Mouse (Mus musculus) midbrain, embryonic 12.5 days (tissue): Measurements from ENCODE around the gene Sgsm2. TPM values are rescaled to one million over a fixed set of nuclear protein-coding genes. Genes with fewer than 3 reads are reported as not detected.
"Not testable (repeated sequence)": the region's sequence is repeated elsewhere in the genome, so short reads cannot be mapped to it uniquely, and the experiment has no call there.

Experiments used
- ATAC-seq: fragments of 200-750 bp; cut with Nextera tagmentation; 2 replicates; pipeline ENCODE4 v1.8.0; 2017; ENCODE audit warnings: low read depth, moderate TSS enrichment, moderate library complexity; ENCODE audit not compliant: low FRiP score
- H3K27ac ChIP-seq: fragments of 300-500 bp; sonication (generic); replicated peaks from 2 replicates; pipeline ENCODE4 v1.5.1; 2016; ENCODE audit warnings: mild to moderate bottlenecking
- H3K27me3 ChIP-seq: fragments of 300-500 bp; sonication (generic); 2 replicates; pipeline ENCODE4 v1.6.1; 2016; ENCODE audit warnings: mild to moderate bottlenecking
- H3K36me3 ChIP-seq: fragments of 300-500 bp; sonication (generic); 2 replicates; pipeline ENCODE4 v1.6.1; 2016
- H3K4me1 ChIP-seq: fragments of 300-500 bp; sonication (generic); 2 replicates; pipeline ENCODE4 v1.6.1; 2016
- H3K4me2 ChIP-seq: fragments of 300-500 bp; sonication (generic); replicated peaks from 2 replicates; pipeline ENCODE4 v1.6.1; 2016; ENCODE audit warnings: mild to moderate bottlenecking, moderate library complexity
- H3K4me3 ChIP-seq: fragments of 300-500 bp; sonication (generic); 2 replicates; pipeline ENCODE4 v1.5.1; 2016; ENCODE audit warnings: mild to moderate bottlenecking
- H3K9ac ChIP-seq: fragments of 300-500 bp; sonication (generic); replicated peaks from 2 replicates; pipeline ENCODE4 v1.6.1; 2016; ENCODE audit warnings: mild to moderate bottlenecking, moderate library complexity
- H3K9me3 ChIP-seq: fragments of 300-500 bp; sonication (generic); 2 replicates; pipeline ENCODE4 v1.6.1; 2016; ENCODE audit warnings: mild to moderate bottlenecking
- WGBS: fragments of 180-500 bp; shearing (Covaris S2); methylation state at CpG from one replicate; pipeline ENCODE4 v1.1.7; 2016; 5-methylcytosine and 5-hydroxymethylcytosine counted together
- polyA plus RNA-seq: library from polyadenylated mRNA; unstranded; fragments of >200 nt; fragmentation: Nextera tagmentation; extraction: Ambion mirVana; gene quantifications from 2 replicates; pipeline ENCODE4 v1.2.1, GENCODE M21; 2016

The Sgsm2 gene
- polyA plus RNA-seq, 1 experiment from 2014 or later = 16.2 TPM

DNA sequence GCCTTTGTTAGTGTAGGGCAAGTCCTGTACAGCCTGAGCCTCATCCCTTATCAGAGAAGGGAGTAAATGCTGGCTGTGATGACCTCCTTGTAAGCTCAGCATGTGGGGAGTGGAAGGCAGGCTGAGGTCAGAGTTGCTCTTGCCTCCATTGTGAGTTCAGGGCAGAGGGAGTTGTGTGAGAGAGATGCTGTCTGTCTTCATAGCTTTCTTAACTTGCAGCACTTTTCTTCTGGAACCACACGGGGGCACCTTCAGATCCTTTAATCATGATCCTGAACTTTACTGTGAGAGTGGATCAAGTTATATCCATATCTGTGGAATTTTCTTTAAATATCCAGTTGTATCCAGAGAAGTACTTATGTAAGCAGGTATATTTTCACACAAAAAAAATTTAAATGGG is 75.4 kb downstream of the Sgsm2 start:
- 42% methylated on average over 1 of the region's 1 CpGs for WGBS
- no peak overlapping the region for H3K27ac ChIP-seq
- no peaks in the 10 kb centered on the region for H3K4me1 ChIP-seq
- H3K36me3 ChIP-seq = peaks cover 33% of the 10 kb centered on the region
- no peak overlapping the region for H3K4me3 ChIP-seq
- H3K27me3 ChIP-seq = no peaks in the 10 kb centered on the region
- ATAC-seq = no peak
- no peaks in the 10 kb centered on the region for H3K9me3 ChIP-seq
- H3K9ac ChIP-seq = no peak overlapping the region
- H3K4me2 ChIP-seq = no peak overlapping the region

GRCm38 (mm10) chr11:74820921-74821320 is 75.9 kb downstream of the Sgsm2 start:
- 76% methylated on average over 1 of the region's 1 CpGs for WGBS
- Histone ChIP-seq H3K36me3 (peaks cover 33% of the 10 kb centered on the region), H3K4me2 (no peak overlapping the region)

DNA sequence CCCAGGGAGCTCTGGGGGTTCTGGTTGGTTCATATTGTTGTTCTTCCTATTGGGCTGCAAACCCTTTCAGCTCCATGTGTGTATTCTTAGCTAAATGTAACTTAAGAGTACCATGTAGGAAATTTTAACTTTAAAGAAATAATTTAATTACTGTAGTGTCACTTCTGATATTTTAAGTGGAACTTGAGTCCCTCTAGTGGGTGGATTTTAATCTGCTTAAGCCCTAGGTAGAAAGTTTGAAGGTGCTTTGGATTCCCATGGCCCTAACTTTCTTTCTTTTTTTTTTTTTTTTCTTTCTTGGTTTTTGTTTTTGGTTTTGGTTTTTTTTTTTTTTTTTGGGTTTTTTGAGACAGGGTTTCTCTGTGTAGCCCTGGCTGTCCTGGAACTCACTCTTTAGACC is 81.1 kb downstream of the Sgsm2 start:
- no peak overlapping the region for H3K9ac ChIP-seq
- no peaks in the 10 kb centered on the region for H3K9me3 ChIP-seq
- H3K36me3 ChIP-seq = peaks cover 39% of the 10 kb centered on the region
- no peak overlapping the region for H3K4me2 ChIP-seq
- H3K27ac ChIP-seq = no peak overlapping the region
- no peaks in the 10 kb centered on the region for H3K27me3 ChIP-seq
- ATAC-seq = no peak
- H3K4me1 ChIP-seq = no peaks in the 10 kb centered on the region
- H3K4me3 ChIP-seq = no peak overlapping the region

More at GRCm38 (mm10) chr11:74820921-74821320, 75.9 kb downstream of the Sgsm2 start:
- Histone ChIP-seq H3K9ac (no peak overlapping the region), H3K27ac (no peak overlapping the region), H3K27me3 (no peaks in the 10 kb centered on the region), H3K4me1 (no peaks in the 10 kb centered on the region), H3K4me3 (no peak overlapping the region), H3K9me3 (no peaks in the 10 kb centered on the region)
- no peak for ATAC-seq

DNA sequence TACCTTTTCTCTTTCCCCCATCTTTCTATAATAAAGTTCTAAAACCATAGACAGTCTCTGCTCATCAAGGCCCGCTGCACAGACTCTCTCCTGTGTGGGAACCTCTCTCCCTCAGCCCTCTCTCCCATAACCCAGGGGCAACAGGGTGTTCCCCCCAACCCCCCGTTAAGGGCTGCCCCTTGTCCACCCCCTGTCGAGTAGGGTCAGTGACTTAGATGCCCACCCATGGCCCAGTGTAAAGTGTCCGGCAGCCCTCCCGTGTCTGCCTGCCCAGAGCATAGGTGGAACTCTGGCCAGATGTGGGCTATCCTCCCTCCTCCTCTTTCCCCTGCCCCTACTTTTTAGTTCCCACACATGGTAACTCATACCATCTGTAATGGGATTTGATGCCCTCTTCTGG is 85.3 kb downstream of the Sgsm2 start:
- no peak for ATAC-seq
- no peak overlapping the region for H3K4me3 ChIP-seq
- WGBS = 80% methylated on average over 5 of the region's 5 CpGs
- no peaks in the 10 kb centered on the region for H3K27me3 ChIP-seq
- H3K9me3 ChIP-seq = no peaks in the 10 kb centered on the region
- H3K4me2 ChIP-seq = no peak overlapping the region
- peaks cover 36% of the 10 kb centered on the region for H3K36me3 ChIP-seq
- no peaks in the 10 kb centered on the region for H3K4me1 ChIP-seq
- H3K27ac ChIP-seq = no peak overlapping the region
- no peak overlapping the region for H3K9ac ChIP-seq

DNA sequence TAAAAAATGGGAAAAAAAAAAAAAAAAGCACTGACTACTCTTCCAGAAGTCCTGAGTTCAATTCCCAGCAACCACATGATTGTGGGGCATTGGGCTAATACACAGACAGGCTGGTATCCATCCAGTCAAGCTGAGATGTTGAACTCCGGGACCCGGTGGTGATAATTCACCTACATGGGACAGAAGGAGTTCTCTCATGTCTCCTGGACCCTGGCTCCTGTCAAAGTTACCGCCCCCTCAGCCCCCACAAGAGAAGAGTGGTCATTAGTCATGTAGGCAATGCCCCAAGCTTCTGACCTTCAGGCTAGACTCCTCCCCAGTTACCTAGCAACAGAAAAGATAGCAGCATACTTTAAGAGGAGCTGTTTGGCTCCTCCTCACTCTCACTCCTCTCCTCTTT is 85.8 kb downstream of the Sgsm2 start:
- not testable (repeated sequence) for H3K9ac ChIP-seq, H3K27me3 ChIP-seq, H3K4me1 ChIP-seq, H3K4me2 ChIP-seq, H3K27ac ChIP-seq, H3K9me3 ChIP-seq, ATAC-seq, H3K4me3 ChIP-seq
- WGBS = 79% methylated on average over 3 of the region's 3 CpGs
- peaks cover 40% of the 10 kb centered on the region for H3K36me3 ChIP-seq

DNA sequence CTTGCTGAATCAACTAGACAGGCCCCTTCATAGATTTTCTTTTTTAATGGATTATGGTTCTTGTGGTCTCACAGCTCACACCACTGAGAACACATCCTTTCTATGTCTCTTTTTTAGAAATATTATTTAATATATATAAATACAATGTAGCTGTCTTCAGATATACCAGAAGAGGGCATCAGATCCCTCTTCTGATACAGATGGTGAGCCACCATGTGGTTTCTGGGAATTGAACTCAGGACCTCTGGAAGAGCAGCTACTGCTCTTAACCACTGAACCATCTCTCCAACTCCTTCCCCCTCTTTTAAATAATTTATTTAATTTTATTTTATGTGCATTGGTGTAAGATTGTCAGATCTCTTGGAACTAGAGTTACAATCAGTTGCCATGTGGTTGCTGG is 86.7 kb downstream of the Sgsm2 start:
- Histone ChIP-seq H3K36me3 (peaks cover 48% of the 10 kb centered on the region), H3K27ac (no peak overlapping the region), H3K4me1 (no peaks in the 10 kb centered on the region), H3K4me2 (no peak overlapping the region), H3K9me3 (no peaks in the 10 kb centered on the region), H3K27me3 (no peaks in the 10 kb centered on the region), H3K9ac (no peak overlapping the region), H3K4me3 (no peak overlapping the region)
- ATAC-seq = no peak

DNA sequence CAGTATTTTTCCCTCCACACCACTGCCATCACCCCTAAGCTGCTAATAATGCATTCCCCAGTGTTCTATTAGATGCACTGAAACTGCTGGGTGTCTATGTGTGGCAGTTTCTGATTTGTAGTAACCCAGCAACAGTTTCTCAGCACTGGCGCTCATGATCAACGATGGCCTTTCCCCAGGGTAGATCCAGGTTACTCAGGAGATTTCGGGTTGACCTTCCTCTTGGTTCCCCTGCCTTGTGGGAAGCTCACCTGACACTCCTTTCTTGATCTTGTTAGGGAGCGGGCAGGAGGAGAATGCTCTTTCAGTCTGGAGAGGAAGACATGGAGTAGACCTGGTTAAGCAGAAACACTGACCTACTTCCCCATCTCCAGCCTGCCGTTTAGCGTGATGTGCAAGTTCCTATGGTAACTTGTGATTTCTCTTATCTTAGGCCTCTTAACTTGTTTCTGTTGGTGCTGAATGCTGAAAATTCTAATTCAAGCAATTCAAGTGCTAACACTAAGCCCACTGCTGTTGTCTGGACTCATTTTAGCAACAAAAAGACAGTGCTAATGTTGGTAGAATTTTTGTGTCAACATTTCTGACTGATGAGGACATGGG is 88.5 kb downstream of the Sgsm2 start:
- H3K4me1 ChIP-seq = no peaks in the 10 kb centered on the region
- WGBS = 98% methylated on average over 6 of the region's 6 CpGs
- H3K36me3 ChIP-seq = peaks cover 57% of the 10 kb centered on the region
- no peak overlapping the region for H3K4me3 ChIP-seq
- H3K27me3 ChIP-seq = no peaks in the 10 kb centered on the region
- H3K4me2 ChIP-seq = no peak overlapping the region
- H3K27ac ChIP-seq = no peak overlapping the region
- H3K9me3 ChIP-seq = no peaks in the 10 kb centered on the region
- no peak overlapping the region for H3K9ac ChIP-seq
- no peak for ATAC-seq

DNA sequence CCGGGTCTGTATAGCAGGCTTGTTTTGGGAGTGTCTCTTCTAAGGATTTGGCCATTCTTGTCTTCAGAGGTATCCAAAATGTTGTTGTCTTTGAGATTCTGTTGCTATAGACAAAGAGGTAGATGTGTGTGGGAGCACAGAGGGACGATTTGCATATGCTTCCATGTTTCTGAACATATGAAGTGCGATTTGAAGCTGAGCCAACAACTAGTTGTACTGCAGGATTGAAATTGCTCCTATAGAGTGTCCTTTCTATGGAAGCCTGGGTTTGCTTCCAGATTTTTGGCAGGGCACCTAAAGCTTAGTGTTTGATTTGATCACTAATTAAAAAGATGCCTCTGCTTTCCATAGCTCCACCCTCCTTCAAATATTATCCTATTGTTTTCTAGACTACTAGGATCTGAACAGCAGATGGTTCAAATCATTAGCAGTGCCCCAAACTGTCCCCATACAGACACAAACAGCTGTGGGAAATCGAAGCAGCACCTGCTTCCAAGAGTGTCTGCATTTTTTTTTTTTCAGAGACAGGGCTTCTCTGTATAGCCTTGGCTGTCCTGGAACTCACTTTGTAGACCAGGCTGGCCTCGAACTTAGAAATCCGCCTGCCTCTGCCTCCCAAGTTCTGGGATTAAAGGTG is 89.5 kb downstream of the Sgsm2 start:
- Histone ChIP-seq H3K4me3 (no peak overlapping the region), H3K27ac (no peak overlapping the region), H3K36me3 (peaks cover 53% of the 10 kb centered on the region), H3K4me1 (no peaks in the 10 kb centered on the region), H3K4me2 (no peak overlapping the region), H3K9me3 (no peaks in the 10 kb centered on the region), H3K27me3 (no peaks in the 10 kb centered on the region), H3K9ac (no peak overlapping the region)
- no peak for ATAC-seq
- 93% methylated on average over 6 of the region's 6 CpGs for WGBS

DNA sequence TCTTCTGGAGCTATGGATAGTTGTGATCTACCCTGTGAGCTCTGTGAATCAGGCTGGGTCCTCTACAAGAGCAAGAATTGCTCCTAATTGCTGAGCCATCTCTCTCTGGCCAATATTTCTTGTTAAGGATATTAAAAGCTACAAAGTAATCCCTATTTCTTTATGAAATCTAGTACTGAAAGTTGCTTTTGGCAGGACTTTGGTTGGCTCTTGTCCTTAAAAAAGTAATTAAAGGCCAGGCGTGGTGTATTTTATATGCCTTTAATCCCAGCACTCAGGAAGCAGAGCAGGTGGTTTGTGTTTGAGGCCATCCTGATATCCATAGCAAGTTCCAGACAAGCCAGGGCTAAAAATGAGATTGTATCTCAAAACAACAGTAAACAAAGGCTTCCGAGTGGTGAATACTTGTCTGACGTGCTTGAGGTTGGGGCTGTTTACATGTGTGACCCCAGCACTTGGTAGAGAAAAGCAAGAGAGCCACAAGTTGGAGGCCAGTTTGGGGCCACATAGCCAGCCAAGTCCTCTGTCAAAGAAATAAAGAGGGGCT is 92.7 kb downstream of the Sgsm2 start:
- H3K4me1 ChIP-seq = no peaks in the 10 kb centered on the region
- no peak for ATAC-seq
- H3K27ac ChIP-seq = no peak overlapping the region
- no peaks in the 10 kb centered on the region for H3K27me3 ChIP-seq
- 92% methylated on average over 3 of the region's 3 CpGs for WGBS
- H3K4me3 ChIP-seq = no peak overlapping the region
- peaks cover 58% of the 10 kb centered on the region for H3K36me3 ChIP-seq
- H3K9ac ChIP-seq = no peak overlapping the region
- H3K4me2 ChIP-seq = no peak overlapping the region
- H3K9me3 ChIP-seq = no peaks in the 10 kb centered on the region

DNA sequence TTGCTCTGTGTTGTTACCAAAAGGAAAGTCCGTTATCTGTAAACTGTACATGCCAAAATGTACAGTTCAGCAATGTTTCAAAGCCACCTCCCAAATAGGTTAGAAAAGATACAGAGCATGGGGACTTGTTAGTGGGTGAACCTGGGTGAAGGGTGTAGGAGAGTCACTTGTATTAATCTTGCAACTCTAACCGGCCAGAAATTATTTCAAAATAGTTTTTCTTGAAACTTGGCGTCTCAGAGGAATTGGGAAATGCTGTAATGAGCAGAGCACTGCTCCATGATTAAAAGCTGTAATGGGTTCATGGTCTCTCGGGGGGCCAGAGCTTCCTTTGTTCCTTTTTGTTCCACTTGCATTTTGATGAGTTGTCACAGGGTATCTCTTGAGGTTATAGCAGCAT is 96.2 kb downstream of the Sgsm2 start:
- Histone ChIP-seq H3K4me2 (no peak overlapping the region), H3K9ac (no peak overlapping the region), H3K4me3 (no peak overlapping the region), H3K9me3 (no peaks in the 10 kb centered on the region), H3K27ac (no peak overlapping the region), H3K36me3 (peaks cover 56% of the 10 kb centered on the region), H3K27me3 (no peaks in the 10 kb centered on the region), H3K4me1 (no peaks in the 10 kb centered on the region)
- ATAC-seq = no peak
- 87% methylated on average over 4 of the region's 4 CpGs for WGBS
